Mouse (Mus musculus): ENCODE data around the gene Mroh8. TPM values are rescaled to one million over a fixed set of nuclear protein-coding genes. Genes with fewer than 3 reads are reported as not detected.

The Mroh8 gene
- total and polyA plus RNA-seq, 2 experiments from 2014 or later: 0.20 to 0.69 TPM

- no peaks in the 10 kb centered on the region for H3K4me1 ChIP-seq (ENCODE audit: control insufficient read depth, insufficient read depth)
- no peak overlapping the region for H3K9ac ChIP-seq (replicated peaks; ENCODE audit: low read depth, low read length)
- no peak overlapping the region for H3K27ac ChIP-seq (ENCODE audit: low read depth)
- H3K27me3 ChIP-seq (ENCODE audit: control insufficient read depth, insufficient read depth, low read length): no peaks in the 10 kb centered on the region
- TF ChIP-seq EP300 (IDR thresholded peaks at IDR 0.05; ENCODE audit: low read depth): no peak
- no peak for TF ChIP-seq CTCF (IDR thresholded peaks at IDR 0.05; ENCODE audit: low read depth)
- no peak overlapping the region for H3K4me3 ChIP-seq (ENCODE audit: low read depth, low read length)
- H3K9me3 ChIP-seq (replicated peaks; ENCODE audit: control insufficient read depth, low read length): no peaks in the 10 kb centered on the region
- no peak overlapping the region for H3K4me2 ChIP-seq (ENCODE audit: low read depth, low read length)
- ATAC-seq (ENCODE audit: insufficient read depth, low read depth) (no peak), DNase-seq (ENCODE audit: low spot score) (no peak)
- no peaks in the 10 kb centered on the region for H3K36me3 ChIP-seq (replicated peaks; ENCODE audit: control insufficient read depth, insufficient read depth, low read length)
- 73% methylated on average over 6 of the region's 6 CpGs for WGBS
Measured at GRCm38 (mm10) chr2:157220108-157220507, 59.2 kb downstream of the Mroh8 start.

- H3K36me3 ChIP-seq (replicated peaks; ENCODE audit: control insufficient read depth, insufficient read depth, low read length): no peaks in the 10 kb centered on the region
- ATAC-seq (ENCODE audit: insufficient read depth, low read depth) (no peak), DNase-seq (ENCODE audit: low spot score) (no peak)
- H3K4me2 ChIP-seq (ENCODE audit: low read depth, low read length): no peak overlapping the region
- H3K27ac ChIP-seq (ENCODE audit: low read depth): no peak overlapping the region
- H3K4me1 ChIP-seq (ENCODE audit: control insufficient read depth, insufficient read depth): no peaks in the 10 kb centered on the region
- WGBS: 92% methylated on average over 7 of the region's 7 CpGs
- no peak overlapping the region for H3K4me3 ChIP-seq (ENCODE audit: low read depth, low read length)
- H3K9me3 ChIP-seq (replicated peaks; ENCODE audit: control insufficient read depth, low read length): no peaks in the 10 kb centered on the region; the same call in 1 of the 2 replicates
- no peak overlapping the region for H3K9ac ChIP-seq (replicated peaks; ENCODE audit: low read depth, low read length)
- no peak for TF ChIP-seq EP300 (IDR thresholded peaks at IDR 0.05; ENCODE audit: low read depth)
- H3K27me3 ChIP-seq (ENCODE audit: control insufficient read depth, insufficient read depth, low read length): no peaks in the 10 kb centered on the region
Measured at GRCm38 (mm10) chr2:157211731-157212130, 67.6 kb downstream of the Mroh8 start.

- TF ChIP-seq EP300 (IDR thresholded peaks at IDR 0.05; ENCODE audit: low read depth): no peak
- TF ChIP-seq CTCF (IDR thresholded peaks at IDR 0.05; ENCODE audit: low read depth): no peak
- Histone ChIP-seq H3K36me3 (replicated peaks; ENCODE audit: control insufficient read depth, insufficient read depth, low read length) (no peaks in the 10 kb centered on the region), H3K4me1 (ENCODE audit: control insufficient read depth, insufficient read depth) (peaks cover 9% of the 10 kb centered on the region; the same call in 1 of the 2 replicates), H3K27me3 (ENCODE audit: control insufficient read depth, insufficient read depth, low read length) (no peaks in the 10 kb centered on the region), H3K9ac (replicated peaks; ENCODE audit: low read depth, low read length) (peak within 1 kb of the TSS; percentile 71), H3K27ac (ENCODE audit: low read depth) (peak within 1 kb of the TSS; percentile 78), H3K9me3 (replicated peaks; ENCODE audit: control insufficient read depth, low read length) (no peaks in the 10 kb centered on the region; the same call in 1 of the 2 replicates), H3K4me2 (ENCODE audit: low read depth, low read length) (peak within 1 kb of the TSS; percentile 92), H3K4me3 (ENCODE audit: low read depth, low read length) (peak within 1 kb of the TSS; percentile 83)
- ATAC-seq (ENCODE audit: insufficient read depth, low read depth): peak; percentile 90
- WGBS: 1% methylated on average over 73 of the region's 73 CpGs
- peak; percentile 86 for DNase-seq (ENCODE audit: low spot score)
Measured at GRCm38 (mm10) chr2:157204366-157205218, 74.8 kb downstream of the Mroh8 start, which contains the start of gene Rbl1. TSS of gene Rbl1 (minus strand) at chr2:157204534.

- 1% methylated on average over 44 of the region's 49 CpGs for WGBS
- Histone ChIP-seq H3K36me3 (replicated peaks; ENCODE audit: control insufficient read depth, insufficient read depth, low read length) (peaks cover 7% of the 10 kb centered on the region; the same call in 1 of the 2 replicates), H3K4me3 (ENCODE audit: low read depth, low read length) (peak overlapping the region; percentile 83), H3K4me1 (ENCODE audit: control insufficient read depth, insufficient read depth) (peaks cover 9% of the 10 kb centered on the region; the same call in 1 of the 2 replicates), H3K9ac (replicated peaks; ENCODE audit: low read depth, low read length) (peak overlapping the region; percentile 71), H3K4me2 (ENCODE audit: low read depth, low read length) (peak overlapping the region; percentile 92), H3K9me3 (replicated peaks; ENCODE audit: control insufficient read depth, low read length) (no peaks in the 10 kb centered on the region; the same call in 1 of the 2 replicates), H3K27ac (ENCODE audit: low read depth) (peak overlapping the region; percentile 78), H3K27me3 (ENCODE audit: control insufficient read depth, insufficient read depth, low read length) (no peaks in the 10 kb centered on the region)
- TF ChIP-seq CTCF (IDR thresholded peaks at IDR 0.05; ENCODE audit: low read depth) (no peak), EP300 (IDR thresholded peaks at IDR 0.05; ENCODE audit: low read depth) (no peak)
- ATAC-seq (ENCODE audit: insufficient read depth, low read depth): peak; percentile 67
- DNase-seq (ENCODE audit: low spot score): no peak
Measured at GRCm38 (mm10) chr2:157203459-157204365, 75.6 kb downstream of the Mroh8 start.

GRCm38 (mm10) chr2:157203026-157203425 lies 76.3 kb downstream of the Mroh8 start:
- H3K4me1 ChIP-seq (ENCODE audit: control insufficient read depth, insufficient read depth): peaks cover 9% of the 10 kb centered on the region; the same call in 1 of the 2 replicates
- no peak overlapping the region for H3K4me3 ChIP-seq (ENCODE audit: low read depth, low read length)
- no peak for DNase-seq (ENCODE audit: low spot score)
- no peak overlapping the region; the same call in 1 of the 2 replicates for H3K4me2 ChIP-seq (ENCODE audit: low read depth, low read length)
- peaks cover 8% of the 10 kb centered on the region; the same call in 1 of the 2 replicates for H3K36me3 ChIP-seq (replicated peaks; ENCODE audit: control insufficient read depth, insufficient read depth, low read length)
- H3K9me3 ChIP-seq (replicated peaks; ENCODE audit: control insufficient read depth, low read length): no peaks in the 10 kb centered on the region; the same call in 1 of the 2 replicates
- H3K27ac ChIP-seq (ENCODE audit: low read depth): no peak overlapping the region
- no peak for ATAC-seq (ENCODE audit: insufficient read depth, low read depth)
- no peak overlapping the region for H3K9ac ChIP-seq (replicated peaks; ENCODE audit: low read depth, low read length)
- TF ChIP-seq EP300 (IDR thresholded peaks at IDR 0.05; ENCODE audit: low read depth) (no peak), CTCF (IDR thresholded peaks at IDR 0.05; ENCODE audit: low read depth) (no peak)
- no peaks in the 10 kb centered on the region for H3K27me3 ChIP-seq (ENCODE audit: control insufficient read depth, insufficient read depth, low read length)
